Mouse (Mus musculus) stomach, embryonic 14.5 days (tissue): ENCODE measurements around the gene Rnf43. TPM values are rescaled to one million over a fixed set of nuclear protein-coding genes. Genes with fewer than 3 reads are reported as not detected.

Experiments
- ATAC-seq: fragments of 200-750 bp; cut with Nextera tagmentation; 2 replicates; pipeline ENCODE4 v1.8.0; 2017; ENCODE audit warnings: low read depth, moderate TSS enrichment; ENCODE audit not compliant: insufficient number of reproducible peaks, insufficient read depth, low FRiP score
- H3K27ac ChIP-seq: fragments of 300-500 bp; sonication (generic); 2 replicates; pipeline ENCODE4 v1.5.1; 2014; ENCODE audit warnings: mild to moderate bottlenecking, low read length, moderate library complexity, mixed read lengths
- H3K27me3 ChIP-seq: fragments of 300-500 bp; sonication (generic); 2 replicates; pipeline ENCODE4 v1.6.1; 2014; ENCODE audit warnings: low read length, control low read depth, mixed read lengths; ENCODE audit not compliant: control insufficient read depth, insufficient read depth
- H3K36me3 ChIP-seq: fragments of 300-500 bp; sonication (generic); 2 replicates; pipeline ENCODE4 v1.6.1; 2014; ENCODE audit warnings: mild to moderate bottlenecking, control low read depth, low read length, moderate library complexity, mixed read lengths; ENCODE audit not compliant: control insufficient read depth, insufficient read depth
- H3K4me1 ChIP-seq: fragments of 300-500 bp; sonication (generic); 2 replicates; pipeline ENCODE4 v1.6.1; 2014; ENCODE audit warnings: low read length, control low read depth, mixed read lengths; ENCODE audit not compliant: control insufficient read depth, insufficient read depth
- H3K4me2 ChIP-seq: fragments of 300-500 bp; sonication (generic); replicated peaks from 2 replicates; pipeline ENCODE4 v1.6.1; 2014; ENCODE audit warnings: low read depth, low read length, control low read depth
- H3K4me3 ChIP-seq: fragments of 300-500 bp; sonication (generic); 2 replicates; pipeline ENCODE4 v1.5.1; 2014; ENCODE audit warnings: low read depth, low read length, control low read depth
- H3K9ac ChIP-seq: fragments of 300-500 bp; sonication (generic); replicated peaks from 2 replicates; pipeline ENCODE4 v1.6.1; 2014; ENCODE audit warnings: low read depth, mild to moderate bottlenecking, control low read depth, low read length, moderate library complexity, mixed read lengths
- H3K9me3 ChIP-seq: fragments of 300-500 bp; sonication (generic); 2 replicates; pipeline ENCODE4 v1.6.1; 2016; ENCODE audit warnings: low read depth, low read length, control low read depth; ENCODE audit not compliant: control insufficient read depth
- WGBS: fragments of 180-500 bp; shearing (Covaris S2); extraction: QIAGEN DNeasy Blood & Tissue Kit; methylation state at CpG from one replicate; pipeline ENCODE4 v1.1.7; 2014; 5-methylcytosine and 5-hydroxymethylcytosine counted together
- polyA plus RNA-seq: library from polyadenylated mRNA; unstranded; fragments of >200 nt; fragmentation: Nextera tagmentation; extraction: Ambion mirVana; gene quantifications from 2 replicates; pipeline ENCODE4 v1.2.1, GENCODE M21; 2014

Gene Rnf43
- polyA plus RNA-seq, 1 experiment from 2014 or later = 20.2 TPM

DNA sequence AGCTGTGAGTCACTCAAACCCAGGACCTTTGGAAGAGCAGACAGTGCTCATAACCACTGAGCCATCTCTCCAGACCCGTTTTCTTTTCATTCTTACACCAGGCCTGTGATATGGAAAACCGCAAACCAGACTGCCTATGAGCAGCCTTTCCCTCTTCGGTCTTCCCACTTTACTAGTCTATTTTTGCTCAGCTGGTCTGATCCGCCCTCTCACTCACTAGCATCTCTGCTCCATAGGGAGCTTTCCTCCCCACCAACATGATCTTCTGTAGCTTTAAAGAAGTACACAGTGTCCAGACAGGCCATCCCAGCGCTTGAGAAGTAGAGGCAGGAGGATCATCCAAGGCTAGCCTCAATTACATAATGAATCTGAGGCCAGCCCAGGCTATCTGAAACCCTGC lies 46.5 kb downstream of the Rnf43 start:
- no peaks in the 10 kb centered on the region for H3K9me3 ChIP-seq
- H3K4me1 ChIP-seq = peaks cover 8% of the 10 kb centered on the region; the same call in 1 of the 2 replicates
- H3K36me3 ChIP-seq = no peaks in the 10 kb centered on the region
- peak overlapping the region; percentile 68; the same call in 1 of the 2 replicates for H3K27ac ChIP-seq
- no peak for ATAC-seq
- no peak overlapping the region for H3K4me3 ChIP-seq
- no peak overlapping the region for H3K9ac ChIP-seq
- H3K27me3 ChIP-seq = no peaks in the 10 kb centered on the region
- peak overlapping the region; percentile 43; the same call in 1 of the 2 replicates for H3K4me2 ChIP-seq
- 77% methylated on average over 5 of the region's 5 CpGs for WGBS

DNA sequence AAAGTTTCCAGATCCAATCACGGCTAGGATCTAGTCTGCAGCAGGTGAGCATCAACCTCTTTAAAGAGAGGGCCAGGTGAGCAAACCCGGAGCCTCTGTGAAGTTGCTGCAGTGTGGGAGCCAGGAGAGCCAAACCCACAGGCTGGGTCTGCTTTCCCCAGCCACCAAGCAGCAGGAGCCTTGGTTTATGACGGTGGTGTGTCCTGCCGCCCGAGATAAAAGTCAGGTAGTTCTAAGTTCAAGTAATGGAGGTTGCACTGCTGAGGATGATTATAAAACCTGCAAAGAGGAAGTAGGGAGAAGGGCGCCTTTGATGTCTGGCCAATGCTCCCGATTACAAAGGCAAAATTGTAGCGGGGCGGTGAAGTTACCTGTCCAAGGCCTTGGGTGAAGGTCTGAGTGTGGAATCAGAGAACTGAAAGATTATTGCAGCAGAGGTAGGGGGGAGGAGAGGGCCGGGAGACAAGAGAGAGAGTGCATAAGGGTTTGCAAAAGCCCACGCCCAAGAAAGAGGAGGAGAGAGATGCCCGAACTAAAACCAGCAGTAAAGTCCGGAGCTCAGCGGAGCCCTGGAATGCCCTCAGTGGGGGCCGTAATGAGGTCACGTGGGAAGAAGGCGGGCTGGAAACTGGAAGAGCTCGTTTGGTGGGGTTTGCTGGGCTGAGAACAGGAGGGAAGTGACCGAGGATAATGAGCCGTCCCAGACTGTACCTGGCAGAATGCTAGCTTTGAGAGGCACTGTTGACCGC lies 47.2 kb downstream of the Rnf43 start:
- Histone ChIP-seq H3K4me1 (peaks cover 8% of the 10 kb centered on the region; the same call in 1 of the 2 replicates), H3K4me2 (peak overlapping the region; percentile 43), H3K36me3 (no peaks in the 10 kb centered on the region), H3K27me3 (no peaks in the 10 kb centered on the region), H3K27ac (peak overlapping the region; percentile 86; the same call in 1 of the 2 replicates), H3K9me3 (no peaks in the 10 kb centered on the region), H3K4me3 (peak overlapping the region; percentile 11; the same call in 1 of the 2 replicates), H3K9ac (no peak overlapping the region)
- 7% methylated on average over 21 of the region's 21 CpGs for WGBS
- peak; percentile 92 for ATAC-seq

DNA sequence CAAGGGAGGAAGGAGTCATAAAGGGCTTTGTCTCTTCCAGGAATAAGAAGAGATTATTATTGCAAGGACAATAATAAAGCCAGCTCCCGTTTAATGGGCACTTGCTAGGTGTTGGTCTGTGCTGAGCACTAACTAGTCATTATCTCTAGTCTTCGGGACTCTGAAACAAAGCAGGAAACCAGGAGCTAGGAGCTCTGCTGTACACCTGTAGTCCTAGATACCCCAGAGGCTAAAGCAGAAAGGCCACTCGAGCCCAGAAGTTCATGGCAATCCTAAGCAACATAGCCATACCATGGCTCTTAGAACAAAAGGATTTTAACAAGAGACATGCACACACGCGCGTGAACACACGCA lies 47.7 kb downstream of the Rnf43 start:
- Histone ChIP-seq H3K9me3 (no peaks in the 10 kb centered on the region), H3K27me3 (no peaks in the 10 kb centered on the region), H3K4me1 (peaks cover 8% of the 10 kb centered on the region; the same call in 1 of the 2 replicates), H3K4me2 (peak overlapping the region; percentile 43), H3K27ac (peak overlapping the region; percentile 86), H3K4me3 (peak overlapping the region; percentile 11; the same call in 1 of the 2 replicates), H3K9ac (no peak overlapping the region), H3K36me3 (no peaks in the 10 kb centered on the region)
- 47% methylated on average over 7 of the region's 7 CpGs for WGBS
- ATAC-seq = 0 out of 2 replicates have a peak, but pooled peaks have one; percentile 5

DNA sequence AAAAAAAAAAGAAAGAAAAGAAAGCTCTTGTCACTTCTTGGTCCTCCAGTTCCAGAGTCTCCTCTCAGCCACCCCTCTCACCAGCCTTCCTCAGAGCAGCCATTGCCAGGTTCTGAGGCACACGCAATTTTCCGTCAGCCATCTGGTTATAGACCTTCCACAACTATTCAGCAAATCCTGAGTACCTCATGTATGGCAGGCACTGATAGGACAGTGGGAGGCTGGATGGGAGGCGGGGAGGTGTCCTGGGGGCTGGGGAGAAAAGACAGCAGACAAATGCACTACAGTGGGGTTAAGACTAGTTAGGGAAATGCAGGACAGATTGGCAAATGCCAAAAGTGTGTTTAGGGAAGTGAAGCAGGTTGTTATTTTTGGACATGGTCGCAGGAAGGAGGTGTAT lies 49.7 kb downstream of the Rnf43 start:
- H3K27me3 ChIP-seq = no peaks in the 10 kb centered on the region
- 74% methylated on average over 4 of the region's 4 CpGs for WGBS
- no peak overlapping the region for H3K27ac ChIP-seq
- H3K9ac ChIP-seq = no peak overlapping the region
- ATAC-seq = no peak
- H3K4me3 ChIP-seq = no peak overlapping the region
- H3K4me2 ChIP-seq = no peak overlapping the region
- no peaks in the 10 kb centered on the region for H3K36me3 ChIP-seq
- H3K9me3 ChIP-seq = no peaks in the 10 kb centered on the region
- peaks cover 8% of the 10 kb centered on the region; the same call in 1 of the 2 replicates for H3K4me1 ChIP-seq

DNA sequence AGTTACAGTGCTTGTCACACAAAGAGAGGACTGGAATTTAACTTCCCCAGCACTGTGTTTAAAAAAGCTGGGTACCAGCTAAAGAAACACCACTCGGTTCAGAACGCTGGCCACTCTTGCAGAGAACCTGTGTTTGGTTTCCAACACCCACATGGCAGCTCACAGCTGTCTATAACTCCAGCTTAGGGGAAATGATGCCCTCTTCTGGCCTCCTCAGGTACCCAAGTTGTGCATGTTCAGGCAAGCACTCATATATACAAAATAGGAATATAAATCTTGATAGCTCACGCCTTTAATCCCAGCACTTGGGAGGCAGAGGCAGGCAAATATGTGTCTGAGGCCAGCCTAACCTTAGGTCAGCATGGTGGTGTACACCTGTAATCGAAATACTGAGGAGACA lies 53.5 kb downstream of the Rnf43 start:
- H3K9ac ChIP-seq = no peak overlapping the region
- H3K9me3 ChIP-seq = no peaks in the 10 kb centered on the region
- ATAC-seq = no peak
- H3K4me1 ChIP-seq = peaks cover 4% of the 10 kb centered on the region; the same call in 1 of the 2 replicates
- H3K4me3 ChIP-seq = no peak overlapping the region
- no peaks in the 10 kb centered on the region for H3K36me3 ChIP-seq
- H3K4me2 ChIP-seq = no peak overlapping the region
- H3K27ac ChIP-seq = no peak overlapping the region
- no peaks in the 10 kb centered on the region for H3K27me3 ChIP-seq
- 82% methylated on average over 4 of the region's 4 CpGs for WGBS

DNA sequence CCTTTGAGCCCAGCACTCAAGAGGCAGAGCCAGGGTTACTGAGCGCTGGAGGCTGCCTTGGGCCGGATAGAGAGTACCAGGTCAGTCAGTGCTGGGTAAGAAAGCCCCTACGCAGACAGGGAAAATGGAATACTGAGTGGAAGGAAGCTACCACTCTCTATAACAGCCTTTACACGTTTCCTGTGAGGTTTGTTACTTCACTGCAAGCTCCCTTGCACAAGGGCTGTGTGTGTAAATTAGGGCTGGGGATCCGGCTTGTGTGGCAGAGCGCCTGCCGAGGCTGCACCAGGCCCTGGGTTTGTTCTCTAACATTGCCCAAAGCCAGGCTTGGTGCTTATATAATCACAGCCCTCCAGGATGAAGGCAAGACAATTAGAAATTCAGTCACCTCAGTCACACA lies 57.0 kb downstream of the Rnf43 start:
- H3K27ac ChIP-seq = no peak overlapping the region
- no peaks in the 10 kb centered on the region for H3K27me3 ChIP-seq
- no peaks in the 10 kb centered on the region for H3K9me3 ChIP-seq
- no peak overlapping the region for H3K9ac ChIP-seq
- WGBS = 81% methylated on average over 7 of the region's 7 CpGs
- no peak overlapping the region for H3K4me3 ChIP-seq
- H3K4me2 ChIP-seq = no peak overlapping the region
- no peaks in the 10 kb centered on the region for H3K36me3 ChIP-seq
- ATAC-seq = no peak
- peaks cover 5% of the 10 kb centered on the region; the same call in 1 of the 2 replicates for H3K4me1 ChIP-seq

DNA sequence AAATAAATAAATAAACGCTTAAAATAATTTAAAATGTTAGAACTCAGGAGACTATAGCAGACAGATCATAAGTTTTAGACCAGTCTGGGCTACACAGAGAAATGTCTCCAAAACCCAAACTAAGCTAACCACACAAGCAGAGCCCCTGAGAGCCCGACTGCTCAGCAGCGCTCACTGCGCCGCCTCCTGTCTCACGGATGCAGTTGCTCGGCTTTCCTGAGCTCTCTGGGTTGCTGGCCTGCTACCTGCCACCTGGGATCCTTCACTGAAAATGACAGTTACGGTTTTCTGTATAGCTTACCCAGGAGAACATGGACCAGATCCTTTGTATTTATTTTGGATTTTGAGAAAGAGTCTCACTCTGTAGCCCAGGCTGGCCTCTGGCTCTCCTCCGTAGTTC lies 57.8 kb downstream of the Rnf43 start:
- Histone ChIP-seq H3K9ac (no peak overlapping the region), H3K36me3 (no peaks in the 10 kb centered on the region), H3K4me2 (no peak overlapping the region), H3K4me1 (peaks cover 10% of the 10 kb centered on the region; the same call in 1 of the 2 replicates), H3K27ac (peak overlapping the region; percentile 52; the same call in 1 of the 2 replicates), H3K4me3 (no peak overlapping the region), H3K9me3 (no peaks in the 10 kb centered on the region), H3K27me3 (no peaks in the 10 kb centered on the region)
- ATAC-seq = peak; percentile 53
- WGBS = 37% methylated on average over 9 of the region's 9 CpGs

DNA sequence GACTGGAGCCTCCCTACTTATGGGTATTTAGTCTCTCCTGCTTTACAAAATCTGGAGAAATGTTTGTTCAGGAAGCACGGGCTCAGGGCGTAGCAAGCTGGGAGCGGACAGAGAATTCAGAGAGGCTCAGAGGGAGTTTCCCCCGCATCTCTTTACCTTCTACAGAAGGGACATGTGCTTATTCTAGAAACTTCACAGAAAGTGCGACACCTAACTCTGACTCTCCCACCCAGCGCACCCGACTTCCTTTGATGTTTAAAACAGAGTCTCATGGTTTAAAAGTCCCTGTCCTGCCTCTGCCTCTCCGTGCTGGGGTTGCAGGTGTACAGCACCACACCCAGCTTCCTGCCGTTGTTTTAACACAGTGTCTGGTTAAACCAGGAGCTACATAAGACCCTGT lies 58.3 kb downstream of the Rnf43 start:
- Histone ChIP-seq H3K4me3 (no peak overlapping the region), H3K4me1 (peaks cover 11% of the 10 kb centered on the region), H3K4me2 (no peak overlapping the region), H3K9me3 (no peaks in the 10 kb centered on the region), H3K9ac (no peak overlapping the region), H3K27ac (peak overlapping the region; percentile 52; the same call in 1 of the 2 replicates), H3K27me3 (no peaks in the 10 kb centered on the region), H3K36me3 (no peaks in the 10 kb centered on the region)
- no peak for ATAC-seq
- 45% methylated on average over 9 of the region's 9 CpGs for WGBS
